Mouse (Mus musculus): Measurements from ENCODE around the gene Slc6a9. TPM values are rescaled to one million over a fixed set of nuclear protein-coding genes. Genes with fewer than 3 reads are reported as not detected.

Slc6a9 gene
- total and polyA plus RNA-seq, 2 experiments = 11.0 to 51.0 TPM

- Histone ChIP-seq H3K79me2 (ENCODE audit: control insufficient read depth, insufficient read depth, low read length) (peaks cover 9% of the 10 kb centered on the region; the same call in 1 of the 2 replicates), H3K36me3 (ENCODE audit: control insufficient read depth, insufficient read depth, low read length) (no peaks in the 10 kb centered on the region), H3K27me3 (ENCODE audit: control insufficient read depth, insufficient read depth, low read length) (no peaks in the 10 kb centered on the region), H3K4me3 (ENCODE audit: insufficient read depth, low read depth, low read length) (peak overlapping the region; percentile 84), H3K9ac (ENCODE audit: low read depth, low read length) (peak overlapping the region; percentile 92), H3K27ac (replicated peaks; ENCODE audit: insufficient read depth, low read depth, low read length) (peak overlapping the region; percentile 92), H3K4me1 (ENCODE audit: control insufficient read depth, insufficient read depth, low read length) (peaks cover 13% of the 10 kb centered on the region)
- 17% methylated on average over 35 of the region's 36 CpGs for WGBS
- TF ChIP-seq POLR2A (IDR thresholded peaks at IDR 0.05; ENCODE audit: extremely low read depth, insufficient read depth, low read length) = peak; percentile 86
- TF ChIP-seq CTCF (IDR thresholded peaks at IDR 0.05; ENCODE audit: low read depth, low read length) = no peak
- peak; percentile 87 for DNase-seq (ENCODE audit: extremely low read depth, low read depth, low spot score)
Observed at GRCm38 (mm10) chr4:117834845-117835530, 682 bp downstream of the Slc6a9 start.

GRCm38 (mm10) chr4:117835531-117836111, 1.3 kb downstream of the Slc6a9 start:
- TF ChIP-seq POLR2A (IDR thresholded peaks at IDR 0.05; ENCODE audit: extremely low read depth, insufficient read depth, low read length) = no peak
- no peak for TF ChIP-seq CTCF (IDR thresholded peaks at IDR 0.05; ENCODE audit: low read depth, low read length)
- Histone ChIP-seq H3K4me1 (ENCODE audit: control insufficient read depth, insufficient read depth, low read length) (peaks cover 15% of the 10 kb centered on the region), H3K4me3 (ENCODE audit: insufficient read depth, low read depth, low read length) (peak overlapping the region; percentile 84), H3K27me3 (ENCODE audit: control insufficient read depth, insufficient read depth, low read length) (no peaks in the 10 kb centered on the region), H3K9ac (ENCODE audit: low read depth, low read length) (peak overlapping the region; percentile 92), H3K27ac (replicated peaks; ENCODE audit: insufficient read depth, low read depth, low read length) (peak overlapping the region; percentile 92), H3K36me3 (ENCODE audit: control insufficient read depth, insufficient read depth, low read length) (no peaks in the 10 kb centered on the region), H3K79me2 (ENCODE audit: control insufficient read depth, insufficient read depth, low read length) (peaks cover 9% of the 10 kb centered on the region; the same call in 1 of the 2 replicates)
- DNase-seq (ENCODE audit: extremely low read depth, low read depth, low spot score) = no peak
- WGBS = under 1% methylated on average over 60 of the region's 60 CpGs

- Histone ChIP-seq H3K4me1 (ENCODE audit: control insufficient read depth, insufficient read depth, low read length) (peaks cover 19% of the 10 kb centered on the region), H3K27me3 (ENCODE audit: control insufficient read depth, insufficient read depth, low read length) (no peaks in the 10 kb centered on the region), H3K27ac (replicated peaks; ENCODE audit: insufficient read depth, low read depth, low read length) (peak overlapping the region; percentile 92), H3K9ac (ENCODE audit: low read depth, low read length) (peak overlapping the region; percentile 92), H3K79me2 (ENCODE audit: control insufficient read depth, insufficient read depth, low read length) (peaks cover 9% of the 10 kb centered on the region; the same call in 1 of the 2 replicates), H3K4me3 (ENCODE audit: insufficient read depth, low read depth, low read length) (peak overlapping the region; percentile 84), H3K36me3 (ENCODE audit: control insufficient read depth, insufficient read depth, low read length) (no peaks in the 10 kb centered on the region)
- TF ChIP-seq POLR2A (IDR thresholded peaks at IDR 0.05; ENCODE audit: extremely low read depth, insufficient read depth, low read length) (peak; percentile 74; the same call in 1 of the 2 replicates), CTCF (IDR thresholded peaks at IDR 0.05; ENCODE audit: low read depth, low read length) (no peak)
- peak; percentile 75 for DNase-seq (ENCODE audit: extremely low read depth, low read depth, low spot score)
- WGBS = 1% methylated on average over 48 of the region's 48 CpGs
Observed at GRCm38 (mm10) chr4:117836204-117836767, 2.0 kb downstream of the Slc6a9 start.

- Histone ChIP-seq H3K4me1 (ENCODE audit: control insufficient read depth, insufficient read depth, low read length) (peaks cover 25% of the 10 kb centered on the region), H3K36me3 (ENCODE audit: control insufficient read depth, insufficient read depth, low read length) (no peaks in the 10 kb centered on the region)
- TF ChIP-seq POLR2A (IDR thresholded peaks at IDR 0.05; ENCODE audit: extremely low read depth, insufficient read depth, low read length) (no peak), CTCF (IDR thresholded peaks at IDR 0.05; ENCODE audit: low read depth, low read length) (no peak)
Observed at GRCm38 (mm10) chr4:117837271-117837670, 3.0 kb downstream of the Slc6a9 start.

GRCm38 (mm10) chr4:117839366-117839765, 5.1 kb downstream of the Slc6a9 start:
- WGBS = 20% methylated on average over 6 of the region's 6 CpGs
- Histone ChIP-seq H3K4me3 (ENCODE audit: insufficient read depth, low read depth, low read length) (no peak overlapping the region), H3K27ac (replicated peaks; ENCODE audit: insufficient read depth, low read depth, low read length) (peak overlapping the region; percentile 92), H3K79me2 (ENCODE audit: control insufficient read depth, insufficient read depth, low read length) (peaks cover 9% of the 10 kb centered on the region; the same call in 1 of the 2 replicates), H3K27me3 (ENCODE audit: control insufficient read depth, insufficient read depth, low read length) (no peaks in the 10 kb centered on the region), H3K36me3 (ENCODE audit: control insufficient read depth, insufficient read depth, low read length) (no peaks in the 10 kb centered on the region), H3K4me1 (ENCODE audit: control insufficient read depth, insufficient read depth, low read length) (peaks cover 25% of the 10 kb centered on the region), H3K9ac (ENCODE audit: low read depth, low read length) (peak overlapping the region; percentile 56; the same call in 1 of the 2 replicates)
- DNase-seq (ENCODE audit: extremely low read depth, low read depth, low spot score) = peak; percentile 96
- TF ChIP-seq CTCF (IDR thresholded peaks at IDR 0.05; ENCODE audit: low read depth, low read length) (no peak), POLR2A (IDR thresholded peaks at IDR 0.05; ENCODE audit: extremely low read depth, insufficient read depth, low read length) (no peak)

More at GRCm38 (mm10) chr4:117837271-117837670, 3.0 kb downstream of the Slc6a9 start:
- Histone ChIP-seq H3K4me3 (ENCODE audit: insufficient read depth, low read depth, low read length) (no peak overlapping the region), H3K27ac (replicated peaks; ENCODE audit: insufficient read depth, low read depth, low read length) (peak overlapping the region; percentile 58; the same call in 1 of the 2 replicates), H3K27me3 (ENCODE audit: control insufficient read depth, insufficient read depth, low read length) (no peaks in the 10 kb centered on the region), H3K79me2 (ENCODE audit: control insufficient read depth, insufficient read depth, low read length) (peaks cover 9% of the 10 kb centered on the region; the same call in 1 of the 2 replicates), H3K9ac (ENCODE audit: low read depth, low read length) (no peak overlapping the region)
- 75% methylated on average over 4 of the region's 4 CpGs for WGBS
- no peak for DNase-seq (ENCODE audit: extremely low read depth, low read depth, low spot score)
